ENCODE assay signal across 8 mouse cellular contexts in the genomic region with DNA sequence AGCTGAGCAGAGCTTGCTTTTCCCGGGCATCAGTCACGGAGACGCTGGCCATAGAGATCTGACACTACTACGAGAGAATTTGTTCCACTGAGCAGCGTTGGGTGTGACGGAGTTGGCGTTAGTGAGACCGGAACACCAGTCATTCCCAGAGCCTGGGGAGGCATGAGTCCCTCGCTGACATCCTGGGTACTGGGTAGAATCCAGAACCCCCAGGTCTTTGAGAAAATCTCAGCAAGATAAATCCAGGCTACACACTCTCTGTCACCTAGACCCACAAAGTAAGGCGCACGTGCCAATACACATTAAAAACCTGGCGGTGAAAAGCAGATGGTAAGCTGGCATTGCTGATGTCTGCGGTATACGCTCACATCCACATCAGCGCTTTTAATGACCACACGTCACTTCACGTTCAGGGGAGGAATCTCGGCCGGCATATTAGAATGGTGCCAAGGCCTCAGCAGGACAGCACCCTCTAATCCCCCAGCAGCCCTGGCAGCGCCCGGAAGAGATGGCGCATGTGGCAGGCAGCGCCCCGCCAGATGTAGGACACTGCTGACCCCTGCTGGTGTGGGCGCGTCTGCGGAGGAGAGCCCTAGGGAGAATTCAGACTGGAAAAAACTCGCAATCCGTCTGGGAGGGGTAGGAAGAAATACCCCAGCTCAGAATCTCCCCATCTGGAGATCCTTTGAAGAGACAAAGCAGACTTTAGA. TPM values are rescaled to one million over a fixed set of nuclear protein-coding genes. Genes with fewer than 3 reads are reported as not detected.
DNase-seq lines count a peak whose midpoint lies in the region; ATAC-seq and TF ChIP-seq lines count a peak whose summit lies in the region.

No protein-coding gene starts in this region.

- H3K27ac ChIP-seq in hindbrain, embryonic 16.5 days (ENCODE audit: low read depth, low read length): peak overlapping the region; percentile 3
- H3K27ac ChIP-seq in macrophage: peak overlapping the region; percentile 18; the same call in 1 of the 2 replicates

- no peaks in the 10 kb centered on the region for H3K79me2 ChIP-seq in macrophage (ENCODE audit: inconsistent target)

- no peaks in the 10 kb centered on the region for H3K27me3 ChIP-seq in Patski
- no peaks in the 10 kb centered on the region for H3K27me3 ChIP-seq in hindbrain, embryonic 16.5 days (replicated peaks; ENCODE audit: control insufficient read depth, insufficient read depth, low read length)

- H3K36me3 ChIP-seq in hindbrain, embryonic 16.5 days (ENCODE audit: control insufficient read depth, insufficient read depth, low read length): no peaks in the 10 kb centered on the region
- H3K36me3 ChIP-seq in macrophage (ENCODE audit: inconsistent target): no peaks in the 10 kb centered on the region

- in situ Hi-C loops in Patski (cut with MboI; ENCODE audit: low pct_unique_long_range_greater_than_20kb): loop anchor here (5.0 to 25.0 kb wide), 2 partner anchors 237 to 537 kb away; a partner anchor contains a TSS

- peaks cover 15% of the 10 kb centered on the region for H3K4me1 ChIP-seq in hindbrain, embryonic 16.5 days (ENCODE audit: control insufficient read depth, insufficient read depth, low read depth, low read length)

- H3K9ac ChIP-seq in hindbrain, embryonic 16.5 days (ENCODE audit: low read depth, low read length): peak overlapping the region; percentile 52

- peak; percentile 99 for TF ChIP-seq CTCF in Patski (IDR thresholded peaks at IDR 0.05)

- peak; percentile 68 for DNase-seq in Patski (ENCODE audit: low read depth, low spot score)
- peak; percentile 31 to 42 for DNase-seq in cerebellum, postnatal 36 days
- peak; percentile 68 to 74 for DNase-seq in gastrocnemius, adult 8-10 months (ENCODE audit: low spot score in 2 of 2)
- peak; percentile 35 to 78 for DNase-seq in left cerebral cortex, adult 9 months (ENCODE audit: low spot score in 2 of 2)
- peak; percentile 75 for DNase-seq in right cerebral cortex, adult 18-20 months
- peak; percentile 75 to 78 for DNase-seq in urinary bladder, postnatal 36 days (ENCODE audit: low spot score in 2 of 2)

- H3K4me2 ChIP-seq in hindbrain, embryonic 16.5 days (ENCODE audit: low read length): peak overlapping the region; percentile 76

- under 1% methylated on average over 29 of the region's 29 CpGs for WGBS in hindbrain, embryonic 16.5 days
- 47% methylated on average over 29 of the region's 29 CpGs for WGBS in macrophage (ENCODE audit: missing documents)

- CTCF ChIA-PET in Patski (lab: Charles Lee): interaction anchor here (0.6 to 1.9 kb wide), 17 partner anchors 8 to 526 kb away, joined by 3 to 18 read pairs (median 3); no protein-coding TSS in a partner anchor

- H3K9me3 ChIP-seq in hindbrain, embryonic 16.5 days (ENCODE audit: control insufficient read depth, low read length): no peaks in the 10 kb centered on the region

- ATAC-seq in Patski: peak; percentile 90
- peak; percentile 83 for ATAC-seq in hindbrain, embryonic 16.5 days

- H3K4me3 ChIP-seq in hindbrain, embryonic 16.5 days (ENCODE audit: low read length): peak overlapping the region; percentile 43
- no peak overlapping the region for H3K4me3 ChIP-seq in macrophage (ENCODE audit: inconsistent target)

- POLR2A ChIA-PET in Patski (lab: Charles Lee): interaction anchor here (0.6 to 1.6 kb wide), 6 partner anchors 28 to 565 kb away, joined by 3 to 5 read pairs (median 4); a partner anchor contains a TSS

RNA-seq across cellular contexts. Expression of a gene that starts 20.7 kb away (rescaled TPM):
- polyA plus RNA-seq in Patski (2021) (227 TPM), macrophage (2018) (110 to 227 TPM (median 177 TPM) in 3 replicates)
- 10 to 100 TPM; 17.2 to 24.8 (median 23.2) TPM for total RNA-seq in gastrocnemius, adult 8-10 months (2022)
- 20.6 and 23.7 TPM in 2 replicates for polyA plus RNA-seq in hindbrain, embryonic 16.5 days (2015; fragmentation: Nextera tagmentation; extraction: Ambion mirVana)
- 10 to 100 TPM; 16.8 to 68.0 (median 25.6) TPM for total RNA-seq in macrophage (2018; cell fraction: chromatin; rRNA removed)
- 100 to 1,000 TPM; 145 to 243 (median 187) TPM for total RNA-seq in macrophage (2018; cell fraction: cytosol; rRNA removed)
- 100 to 1,000 TPM in 7 of 26 experiments, 10 to 100 TPM in 19; 50.8 to 118 (median 81.4) TPM for total RNA-seq in macrophage (2018; cell fraction: nucleus; rRNA removed)
